Mouse (Mus musculus): ENCODE data around the gene Dock4.

GRCm38 (mm10) chr12:40794066-40794465 lies 348.3 kb downstream of the Dock4 start:
- TF ChIP-seq CTCF (IDR thresholded peaks at IDR 0.05) (no peak), POLR2A (IDR thresholded peaks at IDR 0.05; ENCODE audit: insufficient read depth, low read depth, low read length) (no peak)
